Mouse (Mus musculus) central nervous system, embryonic 14 days (tissue): ENCODE results near the gene Sacm1l. TPM values are rescaled to one million over a fixed set of nuclear protein-coding genes. Genes with fewer than 3 reads are reported as not detected.

Experiments
- polyA plus RNA-seq: library from polyadenylated mRNA; depleted of rRNA; stranded (reverse); fragments of >200 nt; gene quantifications from 2 replicates; pipeline ENCODE4 v1.2.3, GENCODE M21; 2012; rRNA removed

The Sacm1l gene
- 23.7 and 27.2 TPM in 2 replicates for polyA plus RNA-seq

GRCm38 (mm10) chr9:123529392-123530157 is at the start of gene Sacm1l:
Gene Sacm1l, plus strand, starts transcription at chr9:123529759.

DNA sequence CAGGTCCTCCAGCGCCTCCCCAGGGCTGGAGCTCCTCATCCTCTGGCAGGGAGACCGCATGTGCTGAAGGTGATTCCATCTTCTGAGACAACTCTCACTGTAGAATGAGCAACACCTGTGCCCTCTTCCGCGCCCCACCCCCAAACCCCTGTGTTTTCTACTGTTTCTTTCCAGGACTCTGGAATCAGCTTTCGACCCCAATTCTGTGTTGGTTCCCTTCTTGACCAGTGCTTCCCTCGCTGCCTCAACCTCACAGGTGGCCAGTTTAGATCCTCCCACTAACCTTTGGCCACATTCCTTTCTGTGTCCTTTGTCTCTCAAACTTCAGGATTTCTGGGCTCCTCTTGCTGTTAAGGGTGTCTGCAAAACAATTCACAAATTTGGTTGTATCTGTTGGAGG is 102.7 kb downstream of the Sacm1l start, which contains the start of gene Slc6a20b:
Gene Slc6a20b, minus strand, starts transcription at position 285 of the 400 bp plus-strand sequence.

Other genes with a start within 250 kb of the Sacm1l start
- 860 and 934 TPM in 2 replicates for gene Lars2, start 162.8 kb upstream of the Sacm1l start, polyA plus RNA-seq
- 15.9 and 16.7 TPM in 2 replicates for gene Limd1, start 51.1 kb upstream of the Sacm1l start, polyA plus RNA-seq
- gene Slc6a20b, start 102.8 kb downstream of the Sacm1l start, polyA plus RNA-seq, result 0.27 and 0.33 TPM in 2 replicates
- 0.18 and 0.20 TPM in 2 replicates for gene Ccr9, start 148.7 kb downstream of the Sacm1l start, polyA plus RNA-seq
- gene Slc6a20a, start 149.1 kb downstream of the Sacm1l start, polyA plus RNA-seq, result 6.7 and 6.9 TPM in 2 replicates
- gene Lztfl1, start 187.9 kb downstream of the Sacm1l start, polyA plus RNA-seq, result 24.8 and 26.2 TPM in 2 replicates